Mouse (Mus musculus) kidney, embryonic 16.5 days (tissue): Measurements from ENCODE around the gene Hps4. TPM values are rescaled to one million over a fixed set of nuclear protein-coding genes. Genes with fewer than 3 reads are reported as not detected.

Experiments
- ATAC-seq: fragments of 200-750 bp; cut with Nextera tagmentation; 2 replicates; pipeline ENCODE4 v1.8.0; 2017; ENCODE audit warnings: moderate TSS enrichment; ENCODE audit not compliant: low FRiP score, low TSS enrichment
- H3K27ac ChIP-seq: fragments of 300-500 bp; sonication (generic); 2 replicates; pipeline ENCODE4 v1.5.1; 2014; ENCODE audit warnings: low read length
- H3K27me3 ChIP-seq: fragments of 300-500 bp; sonication (generic); 2 replicates; pipeline ENCODE4 v1.6.1; 2014; ENCODE audit warnings: low read length, control low read depth, mixed read lengths; ENCODE audit not compliant: insufficient read depth
- H3K36me3 ChIP-seq: fragments of 300-500 bp; sonication (generic); 2 replicates; pipeline ENCODE4 v1.6.1; 2014; ENCODE audit warnings: low read length, control low read depth, mixed read lengths; ENCODE audit not compliant: insufficient read depth
- H3K4me1 ChIP-seq: fragments of 300-500 bp; sonication (generic); 2 replicates; pipeline ENCODE4 v1.6.1; 2014; ENCODE audit warnings: low read length, control low read depth, mixed read lengths; ENCODE audit not compliant: insufficient read depth
- H3K4me2 ChIP-seq: fragments of 300-500 bp; sonication (generic); replicated peaks from 2 replicates; pipeline ENCODE4 v1.6.1; 2014; ENCODE audit warnings: low read depth, low read length
- H3K4me3 ChIP-seq: fragments of 300-500 bp; sonication (generic); 2 replicates; pipeline ENCODE4 v1.5.1; 2014; ENCODE audit warnings: mild to moderate bottlenecking, low read length
- H3K9ac ChIP-seq: fragments of 300-500 bp; sonication (generic); replicated peaks from 2 replicates; pipeline ENCODE4 v1.6.1; 2014; ENCODE audit warnings: low read length
- H3K9me3 ChIP-seq: fragments of 300-500 bp; sonication (generic); 2 replicates; pipeline ENCODE4 v1.6.1; 2016; ENCODE audit warnings: low read length, control low read depth
- WGBS: fragments of 180-500 bp; shearing (Covaris S2); extraction: QIAGEN DNeasy Blood & Tissue Kit; methylation state at CpG from one replicate; pipeline ENCODE4 v1.1.7; 2014; 5-methylcytosine and 5-hydroxymethylcytosine counted together
- polyA plus RNA-seq: library from polyadenylated mRNA; unstranded; fragments of >200 nt; fragmentation: Nextera tagmentation; extraction: Ambion mirVana; gene quantifications from 2 replicates; pipeline ENCODE4 v1.2.1, GENCODE M21; 2015

Hps4 gene
- polyA plus RNA-seq, 1 experiment from 2014 or later: 36.8 TPM

GRCm38 (mm10) chr5:112391676-112392323 lies 48.9 kb downstream of the Hps4 start:
- Histone ChIP-seq H3K9ac (no peak overlapping the region), H3K27ac (no peak overlapping the region), H3K4me1 (peaks cover 8% of the 10 kb centered on the region), H3K36me3 (no peaks in the 10 kb centered on the region), H3K4me2 (no peak overlapping the region), H3K9me3 (no peaks in the 10 kb centered on the region), H3K4me3 (no peak overlapping the region), H3K27me3 (peaks cover 15% of the 10 kb centered on the region)
- 72% methylated on average over 27 of the region's 27 CpGs for WGBS
- ATAC-seq: no peak

- H3K36me3 ChIP-seq: no peaks in the 10 kb centered on the region
- H3K9ac ChIP-seq: peak overlapping the region; percentile 72
- 6% methylated on average over 17 of the region's 18 CpGs for WGBS
- no peaks in the 10 kb centered on the region for H3K9me3 ChIP-seq
- peak overlapping the region; percentile 81 for H3K4me2 ChIP-seq
- peaks cover 8% of the 10 kb centered on the region for H3K4me1 ChIP-seq
- peak overlapping the region; percentile 64 for H3K4me3 ChIP-seq
- H3K27ac ChIP-seq: no peak overlapping the region
- peaks cover 15% of the 10 kb centered on the region for H3K27me3 ChIP-seq
- peak; percentile 40; the same call in 1 of the 2 replicates for ATAC-seq
Observed at GRCm38 (mm10) chr5:112393741-112394414, 51.0 kb downstream of the Hps4 start.

- no peak overlapping the region for H3K27ac ChIP-seq
- H3K9ac ChIP-seq: peak overlapping the region; percentile 72
- no peaks in the 10 kb centered on the region for H3K9me3 ChIP-seq
- peaks cover 8% of the 10 kb centered on the region for H3K4me1 ChIP-seq
- H3K27me3 ChIP-seq: peaks cover 15% of the 10 kb centered on the region
- ATAC-seq: peak; percentile 77
- H3K4me3 ChIP-seq: peak overlapping the region; percentile 64
- H3K36me3 ChIP-seq: no peaks in the 10 kb centered on the region
- peak overlapping the region; percentile 81 for H3K4me2 ChIP-seq
- WGBS: under 1% methylated on average over 18 of the region's 28 CpGs
Observed at GRCm38 (mm10) chr5:112394415-112394763, 51.5 kb downstream of the Hps4 start.

- peaks cover 15% of the 10 kb centered on the region for H3K27me3 ChIP-seq
- peak within 1 kb of the TSS; percentile 64 for H3K4me3 ChIP-seq
- no peaks in the 10 kb centered on the region for H3K36me3 ChIP-seq
- peak within 1 kb of the TSS; percentile 72 for H3K9ac ChIP-seq
- peaks cover 8% of the 10 kb centered on the region for H3K4me1 ChIP-seq
- H3K4me2 ChIP-seq: peak within 1 kb of the TSS; percentile 81
- peak; percentile 90 for ATAC-seq
- peak within 1 kb of the TSS; percentile 4; the same call in 1 of the 2 replicates for H3K27ac ChIP-seq
- 2% methylated on average over 46 of the region's 67 CpGs for whole genome bisulfite sequencing
- no peaks in the 10 kb centered on the region for H3K9me3 ChIP-seq
Observed at GRCm38 (mm10) chr5:112394779-112395443, 52.0 kb downstream of the Hps4 start, which contains the start of gene Asphd2. Gene Asphd2 (minus strand): TSS chr5:112394866.

GRCm38 (mm10) chr5:112396066-112396465 lies 53.2 kb downstream of the Hps4 start:
- 63% methylated on average over 18 of the region's 18 CpGs for WGBS
- peaks cover 15% of the 10 kb centered on the region for H3K27me3 ChIP-seq
- no peak for ATAC-seq

GRCm38 (mm10) chr5:112399284-112399683 lies 56.4 kb downstream of the Hps4 start:
- Histone ChIP-seq H3K27ac (no peak overlapping the region), H3K9ac (no peak overlapping the region), H3K4me1 (peaks cover 4% of the 10 kb centered on the region), H3K4me2 (no peak overlapping the region), H3K27me3 (peaks cover 7% of the 10 kb centered on the region; the same call in 1 of the 2 replicates), H3K9me3 (no peaks in the 10 kb centered on the region), H3K36me3 (no peaks in the 10 kb centered on the region), H3K4me3 (no peak overlapping the region)
- whole genome bisulfite sequencing: 72% methylated on average over 10 of the region's 10 CpGs
- no peak for ATAC-seq

More at GRCm38 (mm10) chr5:112396066-112396465, 53.2 kb downstream of the Hps4 start:
- H3K27ac ChIP-seq: no peak overlapping the region
- H3K9ac ChIP-seq: no peak overlapping the region
- H3K36me3 ChIP-seq: no peaks in the 10 kb centered on the region
- H3K4me3 ChIP-seq: no peak overlapping the region
- H3K4me2 ChIP-seq: no peak overlapping the region
- no peaks in the 10 kb centered on the region for H3K9me3 ChIP-seq
- H3K4me1 ChIP-seq: peaks cover 8% of the 10 kb centered on the region

- no peak for ATAC-seq
Observed at GRCm38 (mm10) chr5:112402437-112402836, 59.6 kb downstream of the Hps4 start.

GRCm38 (mm10) chr5:112406017-112406416 lies 63.1 kb downstream of the Hps4 start:
- Histone ChIP-seq H3K4me3 (no peak overlapping the region), H3K36me3 (no peaks in the 10 kb centered on the region), H3K4me2 (no peak overlapping the region), H3K9me3 (no peaks in the 10 kb centered on the region), H3K9ac (no peak overlapping the region), H3K4me1 (no peaks in the 10 kb centered on the region), H3K27ac (no peak overlapping the region), H3K27me3 (no peaks in the 10 kb centered on the region)
- 62% methylated on average over 3 of the region's 3 CpGs for WGBS
- ATAC-seq: no peak

More at GRCm38 (mm10) chr5:112402437-112402836, 59.6 kb downstream of the Hps4 start:
- Histone ChIP-seq H3K36me3 (no peaks in the 10 kb centered on the region), H3K27me3 (no peaks in the 10 kb centered on the region), H3K4me1 (no peaks in the 10 kb centered on the region), H3K4me2 (no peak overlapping the region), H3K9me3 (no peaks in the 10 kb centered on the region), H3K27ac (no peak overlapping the region), H3K4me3 (no peak overlapping the region), H3K9ac (no peak overlapping the region)
- 39% methylated on average over 3 of the region's 3 CpGs for WGBS

GRCm38 (mm10) chr5:112409274-112409673 lies 66.4 kb downstream of the Hps4 start:
- Histone ChIP-seq H3K4me1 (peaks cover 12% of the 10 kb centered on the region), H3K36me3 (no peaks in the 10 kb centered on the region), H3K9me3 (peaks cover 4% of the 10 kb centered on the region; the same call in 1 of the 2 replicates), H3K27me3 (no peaks in the 10 kb centered on the region), H3K4me3 (no peak overlapping the region), H3K27ac (no peak overlapping the region), H3K4me2 (no peak overlapping the region), H3K9ac (no peak overlapping the region)
- ATAC-seq: no peak
- WGBS: 60% methylated on average over 5 of the region's 5 CpGs
